Mouse (Mus musculus) hindbrain, postnatal 0 days (tissue): Measurements from ENCODE around the gene Kank2. TPM values are rescaled to one million over a fixed set of nuclear protein-coding genes. Genes with fewer than 3 reads are reported as not detected.

Experiments
- ATAC-seq: fragments of 200-750 bp; cut with Nextera tagmentation; 2 replicates; pipeline ENCODE4 v1.8.0; 2017; ENCODE audit warnings: mild to moderate bottlenecking, moderate TSS enrichment, moderate library complexity
- DNase-seq: peaks from one replicate; pipeline ENCODE4 v3.0.0-alpha.2; 2015; ENCODE audit warnings: low spot score
- H3K27ac ChIP-seq: fragments of 300-500 bp; sonication (generic); 2 replicates; pipeline ENCODE4 v1.5.1; 2014; ENCODE audit warnings: mild to moderate bottlenecking
- H3K27me3 ChIP-seq: fragments of 300-500 bp; sonication (generic); 2 replicates; pipeline ENCODE4 v1.6.1; 2014; ENCODE audit warnings: low read length, mixed read lengths; ENCODE audit not compliant: insufficient read depth
- H3K36me3 ChIP-seq: fragments of 300-500 bp; sonication (generic); 2 replicates; pipeline ENCODE4 v1.6.1; 2014; ENCODE audit warnings: low read length, mixed read lengths; ENCODE audit not compliant: insufficient read depth
- H3K4me1 ChIP-seq: fragments of 300-500 bp; sonication (generic); 2 replicates; pipeline ENCODE4 v1.6.1; 2014; ENCODE audit warnings: antibody characterized with exemption, low read length, mixed read lengths; ENCODE audit not compliant: insufficient read depth
- H3K4me2 ChIP-seq: fragments of 300-500 bp; sonication (generic); 2 replicates; pipeline ENCODE4 v1.6.1; 2014; ENCODE audit warnings: low read depth, mild to moderate bottlenecking, low read length, moderate library complexity, mixed read lengths
- H3K4me3 ChIP-seq: fragments of 300-500 bp; sonication (generic); 2 replicates; pipeline ENCODE4 v1.5.1; 2014; ENCODE audit warnings: low read length
- H3K9ac ChIP-seq: fragments of 300-500 bp; sonication (generic); replicated peaks from 2 replicates; pipeline ENCODE4 v1.6.1; 2014; ENCODE audit warnings: mild to moderate bottlenecking, low read length, moderate library complexity, mixed read lengths
- H3K9me3 ChIP-seq: fragments of 300-500 bp; sonication (generic); 2 replicates; pipeline ENCODE4 v1.6.1; 2016; ENCODE audit warnings: low read length, mixed read lengths
- CTCF ChIP-seq: IDR thresholded peaks from 2 replicates; pipeline ENCODE4 v1.5.1; 2016; ENCODE audit warnings: antibody characterized with exemption, control low read depth, low read depth
- WGBS: fragments of 180-500 bp; shearing (Covaris S2); extraction: QIAGEN DNeasy Blood & Tissue Kit; methylation state at CpG from one replicate; pipeline ENCODE4 v1.1.7; 2014; 5-methylcytosine and 5-hydroxymethylcytosine counted together
- polyA plus RNA-seq: library from polyadenylated mRNA; unstranded; fragments of >200 nt; fragmentation: Nextera tagmentation; extraction: Ambion mirVana; gene quantifications from 2 replicates; pipeline ENCODE4 v1.2.1, GENCODE M21; 2015
- total RNA-seq: library from RNA; depleted of rRNA; stranded (reverse); fragments of >200 nt; gene quantifications from 2 replicates; pipeline ENCODE4 v1.2.3, GENCODE M21; 2014

The Kank2 gene
- total and polyA plus RNA-seq, 2 experiments from 2014 or later, result 3.1 to 19.1 TPM

DNA sequence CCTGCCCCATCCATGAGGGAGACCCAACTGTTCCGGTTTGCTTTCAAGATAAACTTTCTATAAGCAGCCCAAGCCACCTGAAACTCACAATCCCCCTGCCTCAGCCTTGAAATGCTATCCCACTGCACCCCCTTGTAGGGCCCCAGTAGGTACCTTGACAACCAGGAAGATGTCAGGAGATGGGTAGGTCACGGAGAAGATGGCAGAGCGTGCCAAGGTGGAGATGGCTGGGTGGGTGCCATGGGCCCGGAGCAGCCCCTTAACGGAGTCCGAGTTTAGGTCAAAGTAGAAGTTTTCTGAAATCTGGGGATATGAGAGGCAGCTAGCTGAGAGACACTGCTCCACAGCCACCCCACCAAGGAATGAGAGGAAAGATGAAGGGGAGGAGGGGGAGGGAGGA lies 42.8 kb upstream of the Kank2 start:
- WGBS, result 91% methylated on average over 6 of the region's 6 CpGs
- Histone ChIP-seq H3K4me3 (no peak overlapping the region), H3K4me1 (no peaks in the 10 kb centered on the region), H3K9me3 (no peaks in the 10 kb centered on the region), H3K9ac (no peak overlapping the region), H3K36me3 (no peaks in the 10 kb centered on the region), H3K27me3 (no peaks in the 10 kb centered on the region), H3K27ac (no peak overlapping the region), H3K4me2 (no peak overlapping the region)
- TF ChIP-seq CTCF, result no peak
- DNase-seq (no peak), ATAC-seq (no peak)

- 57% methylated on average over 8 of the region's 8 CpGs for WGBS
- Histone ChIP-seq H3K9me3 (no peaks in the 10 kb centered on the region), H3K4me3 (no peak overlapping the region), H3K27ac (no peak overlapping the region), H3K27me3 (no peaks in the 10 kb centered on the region), H3K36me3 (no peaks in the 10 kb centered on the region), H3K9ac (no peak overlapping the region), H3K4me2 (no peak overlapping the region), H3K4me1 (no peaks in the 10 kb centered on the region)
- peak; percentile 10; the same call in 1 of the 2 replicates for ATAC-seq
- TF ChIP-seq CTCF, result peak; percentile 76
- peak; percentile 58 for DNase-seq
Measured at GRCm38 (mm10) chr9:21840115-21840787, 41.7 kb upstream of the Kank2 start.

DNA sequence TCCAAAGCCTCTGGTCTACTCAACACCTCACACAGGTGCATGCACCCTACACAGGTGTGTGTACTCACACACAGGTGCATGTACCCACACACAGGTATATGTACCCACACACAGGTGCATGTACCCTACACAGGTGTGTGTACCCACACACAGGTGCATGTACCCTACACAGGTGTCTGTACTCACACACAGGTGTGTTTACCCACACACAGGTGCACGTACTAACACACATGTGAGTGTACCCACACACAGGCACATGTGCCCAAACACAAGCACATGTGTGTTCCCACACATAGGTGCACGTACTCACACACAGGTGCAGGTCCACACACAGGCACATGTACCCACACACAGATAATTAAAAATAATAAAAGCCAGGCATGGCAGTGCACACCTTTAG lies 39.1 kb upstream of the Kank2 start:
- no peaks in the 10 kb centered on the region for H3K4me1 ChIP-seq
- no peak for ATAC-seq
- no peak overlapping the region for H3K4me2 ChIP-seq
- TF ChIP-seq CTCF, result no peak
- H3K27me3 ChIP-seq, result no peaks in the 10 kb centered on the region
- H3K9me3 ChIP-seq, result no peaks in the 10 kb centered on the region
- DNase-seq, result no peak
- no peak overlapping the region for H3K9ac ChIP-seq
- no peak overlapping the region for H3K27ac ChIP-seq
- no peak overlapping the region for H3K4me3 ChIP-seq
- H3K36me3 ChIP-seq, result no peaks in the 10 kb centered on the region
- 95% methylated on average over 2 of the region's 2 CpGs for WGBS

GRCm38 (mm10) chr9:21835258-21835912 lies 36.8 kb upstream of the Kank2 start, which contains the start of gene Angptl8:
TSS of gene Angptl8 (plus strand) at chr9:21835510.
- Histone ChIP-seq H3K4me1 (no peaks in the 10 kb centered on the region), H3K4me2 (no peak within 1 kb of the TSS), H3K9ac (no peak within 1 kb of the TSS), H3K36me3 (no peaks in the 10 kb centered on the region), H3K4me3 (no peak within 1 kb of the TSS), H3K9me3 (no peaks in the 10 kb centered on the region), H3K27me3 (no peaks in the 10 kb centered on the region), H3K27ac (no peak within 1 kb of the TSS)
- DNase-seq (no peak), ATAC-seq (no peak)
- 70% methylated on average over 15 of the region's 15 CpGs for WGBS
- TF ChIP-seq CTCF, result no peak

GRCm38 (mm10) chr9:21831558-21832240 lies 33.2 kb upstream of the Kank2 start:
- Histone ChIP-seq H3K4me1 (no peaks in the 10 kb centered on the region), H3K27ac (no peak overlapping the region), H3K9me3 (no peaks in the 10 kb centered on the region), H3K4me2 (no peak overlapping the region), H3K4me3 (no peak overlapping the region), H3K9ac (no peak overlapping the region), H3K36me3 (no peaks in the 10 kb centered on the region), H3K27me3 (no peaks in the 10 kb centered on the region)
- no peak for TF ChIP-seq CTCF
- WGBS, result 92% methylated on average over 20 of the region's 20 CpGs
- no peak for DNase-seq
- ATAC-seq, result no peak

- Histone ChIP-seq H3K4me3 (no peak overlapping the region), H3K4me1 (no peaks in the 10 kb centered on the region), H3K4me2 (no peak overlapping the region), H3K36me3 (no peaks in the 10 kb centered on the region), H3K9ac (no peak overlapping the region), H3K9me3 (no peaks in the 10 kb centered on the region), H3K27ac (no peak overlapping the region), H3K27me3 (no peaks in the 10 kb centered on the region)
- ATAC-seq (no peak), DNase-seq (no peak)
- no peak for TF ChIP-seq CTCF
- WGBS, result 87% methylated on average over 11 of the region's 11 CpGs
Measured at GRCm38 (mm10) chr9:21830936-21831335, 32.4 kb upstream of the Kank2 start.
